Mouse (Mus musculus): ENCODE results near the gene Cdc37l1. TPM values are rescaled to one million over a fixed set of nuclear protein-coding genes. Genes with fewer than 3 reads are reported as not detected.
"Not testable (repeated sequence)": the region's sequence is repeated elsewhere in the genome, so short reads cannot be mapped to it uniquely, and the experiment has no call there.

Cdc37l1 gene
- polyA plus RNA-seq, 1 experiment from 2014 or later = 55.7 TPM

DNA sequence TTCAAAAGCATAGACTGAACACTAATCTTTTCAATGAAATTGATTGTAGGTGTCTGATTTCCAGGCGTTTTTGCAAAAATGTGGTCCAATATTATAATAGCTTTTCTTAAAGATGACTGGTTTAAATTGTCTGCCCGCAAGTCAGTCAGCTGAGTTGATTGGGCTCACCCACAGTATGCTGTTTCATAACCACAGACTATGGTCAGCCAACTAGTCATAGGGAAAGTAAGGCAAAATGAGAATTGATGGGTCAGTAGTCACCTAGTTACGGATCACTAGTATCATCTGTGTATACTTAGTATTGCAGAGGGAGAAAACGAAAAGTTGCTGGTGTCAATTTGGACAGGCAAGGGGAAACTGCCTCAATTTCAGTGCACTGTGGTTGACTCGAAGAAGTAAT lies 1.2 kb downstream of the Cdc37l1 start:
- Histone ChIP-seq H3K9ac (ENCODE audit: low read length) (peak overlapping the region; percentile 87; the same call in 1 of the 2 replicates), H3K36me3 (ENCODE audit: control insufficient read depth, insufficient read depth, low read length) (no peaks in the 10 kb centered on the region; the same call in 1 of the 2 replicates), H3K27ac (ENCODE audit: low read depth, low read length) (no peak overlapping the region), H3K9me3 (ENCODE audit: control insufficient read depth, low read length) (no peaks in the 10 kb centered on the region), H3K4me3 (ENCODE audit: low read depth, low read length) (peak overlapping the region; percentile 78), H3K4me2 (ENCODE audit: low read depth, low read length, severe bottlenecking) (peak overlapping the region; percentile 55), H3K27me3 (ENCODE audit: control insufficient read depth, insufficient read depth, low read length) (no peaks in the 10 kb centered on the region), H3K4me1 (replicated peaks; ENCODE audit: control insufficient read depth, insufficient read depth, low read length) (no peaks in the 10 kb centered on the region; the same call in 1 of the 2 replicates)
- 67% methylated on average over 5 of the region's 5 CpGs for WGBS
- ATAC-seq (replicated peaks; ENCODE audit: low FRiP score) (no peak), DNase-seq (ENCODE audit: low spot score) (no peak)

DNA sequence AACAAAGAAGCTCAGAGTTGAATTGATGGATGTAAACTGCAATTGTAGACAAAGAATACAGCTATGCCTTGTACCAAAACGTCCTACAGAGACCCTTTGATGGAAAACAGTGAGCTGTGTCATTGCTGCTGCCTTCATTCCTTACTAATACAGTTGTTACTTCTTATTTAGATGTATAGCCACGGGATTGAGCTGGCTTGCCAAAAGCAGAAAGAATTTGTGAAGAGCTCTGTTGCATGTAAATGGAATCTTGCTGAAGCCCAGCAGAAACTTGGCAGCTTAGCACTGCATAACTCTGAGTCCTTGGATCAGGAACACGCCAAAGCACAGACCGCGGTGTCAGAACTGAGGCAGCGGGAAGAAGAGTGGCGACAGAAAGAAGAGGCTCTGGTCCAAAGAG lies 4.7 kb downstream of the Cdc37l1 start:
- H3K4me1 ChIP-seq (replicated peaks; ENCODE audit: control insufficient read depth, insufficient read depth, low read length) = no peaks in the 10 kb centered on the region; the same call in 1 of the 2 replicates
- 89% methylated on average over 7 of the region's 7 CpGs for WGBS
- no peak overlapping the region for H3K9ac ChIP-seq (ENCODE audit: low read length)
- H3K4me3 ChIP-seq (ENCODE audit: low read depth, low read length) = no peak overlapping the region
- H3K9me3 ChIP-seq (ENCODE audit: control insufficient read depth, low read length) = no peaks in the 10 kb centered on the region
- H3K27me3 ChIP-seq (ENCODE audit: control insufficient read depth, insufficient read depth, low read length) = no peaks in the 10 kb centered on the region
- no peak for ATAC-seq (replicated peaks; ENCODE audit: low FRiP score)
- H3K36me3 ChIP-seq (ENCODE audit: control insufficient read depth, insufficient read depth, low read length) = peaks cover under 1% of the 10 kb centered on the region; the same call in 1 of the 2 replicates
- H3K4me2 ChIP-seq (ENCODE audit: low read depth, low read length, severe bottlenecking) = no peak overlapping the region
- H3K27ac ChIP-seq (ENCODE audit: low read depth, low read length) = no peak overlapping the region
- DNase-seq (ENCODE audit: low spot score) = no peak

DNA sequence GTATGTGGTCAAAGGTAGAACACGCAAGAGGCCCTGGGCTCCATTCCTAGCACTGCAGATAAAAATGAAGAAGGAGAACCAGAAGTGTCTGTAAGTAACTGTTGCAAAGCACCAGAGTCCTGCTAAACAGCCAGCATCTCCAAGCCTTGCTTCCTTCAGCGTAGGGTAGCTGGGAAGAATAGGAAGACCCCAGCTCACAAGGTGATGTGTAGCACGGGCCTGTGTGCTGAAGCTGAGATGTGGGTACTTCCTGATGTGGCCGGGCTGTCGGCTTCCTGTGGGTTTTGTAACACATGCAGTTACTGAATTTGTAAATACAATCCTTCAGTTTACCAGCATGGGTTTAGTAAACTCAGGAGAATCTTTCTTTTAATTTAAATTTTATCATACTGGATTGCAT lies 5.2 kb downstream of the Cdc37l1 start:
- H3K4me3 ChIP-seq (ENCODE audit: low read depth, low read length) = no peak overlapping the region
- WGBS = 89% methylated on average over 5 of the region's 5 CpGs
- no peak overlapping the region for H3K4me2 ChIP-seq (ENCODE audit: low read depth, low read length, severe bottlenecking)
- H3K36me3 ChIP-seq (ENCODE audit: control insufficient read depth, insufficient read depth, low read length) = peaks cover 2% of the 10 kb centered on the region; the same call in 1 of the 2 replicates
- no peaks in the 10 kb centered on the region for H3K27me3 ChIP-seq (ENCODE audit: control insufficient read depth, insufficient read depth, low read length)
- DNase-seq (ENCODE audit: low spot score) (no peak), ATAC-seq (replicated peaks; ENCODE audit: low FRiP score) (no peak)
- H3K9me3 ChIP-seq (ENCODE audit: control insufficient read depth, low read length) = no peaks in the 10 kb centered on the region
- no peaks in the 10 kb centered on the region for H3K4me1 ChIP-seq (replicated peaks; ENCODE audit: control insufficient read depth, insufficient read depth, low read length)
- H3K27ac ChIP-seq (ENCODE audit: low read depth, low read length) = no peak overlapping the region
- H3K9ac ChIP-seq (ENCODE audit: low read length) = no peak overlapping the region

DNA sequence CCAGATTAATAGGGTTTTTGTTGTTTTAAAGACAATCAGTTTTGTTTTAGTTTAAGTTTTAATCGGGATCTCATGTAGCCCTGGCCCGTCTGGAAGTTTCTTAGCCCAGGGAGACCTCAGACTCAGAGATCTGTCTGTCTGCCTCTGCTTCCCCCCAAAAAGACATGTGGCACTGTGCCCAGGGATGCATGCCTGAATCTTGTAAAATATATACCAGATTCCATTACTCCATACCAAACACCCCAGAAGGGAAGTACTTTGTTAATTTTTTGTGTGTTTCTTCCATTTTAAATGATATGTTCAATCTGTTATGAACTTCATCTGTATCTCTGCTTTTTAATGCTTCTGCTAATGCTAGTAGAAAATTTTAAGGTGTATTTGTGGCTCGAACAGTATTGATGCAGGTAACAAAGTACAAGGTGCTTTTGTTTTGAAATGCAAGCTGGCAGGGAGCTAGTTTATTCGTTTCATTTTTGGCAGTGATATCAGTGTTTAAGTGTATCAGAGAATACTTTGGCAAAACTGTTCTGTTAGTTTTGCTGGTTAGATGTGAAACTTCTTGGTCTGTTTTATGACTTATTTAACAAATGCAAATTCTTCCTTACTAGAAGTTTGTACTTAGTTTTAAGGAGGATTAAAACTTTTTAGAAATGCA lies 8.0 kb downstream of the Cdc37l1 start:
- 91% methylated on average over 4 of the region's 4 CpGs for WGBS
- no peaks in the 10 kb centered on the region for H3K9me3 ChIP-seq (ENCODE audit: control insufficient read depth, low read length)
- H3K4me3 ChIP-seq (ENCODE audit: low read depth, low read length) = no peak overlapping the region
- no peak for DNase-seq (ENCODE audit: low spot score)
- ATAC-seq (replicated peaks; ENCODE audit: low FRiP score) = no peak
- H3K4me1 ChIP-seq (replicated peaks; ENCODE audit: control insufficient read depth, insufficient read depth, low read length) = no peaks in the 10 kb centered on the region
- no peak overlapping the region for H3K27ac ChIP-seq (ENCODE audit: low read depth, low read length)
- H3K9ac ChIP-seq (ENCODE audit: low read length) = no peak overlapping the region
- peaks cover 2% of the 10 kb centered on the region; the same call in 1 of the 2 replicates for H3K36me3 ChIP-seq (ENCODE audit: control insufficient read depth, insufficient read depth, low read length)
- no peak overlapping the region for H3K4me2 ChIP-seq (ENCODE audit: low read depth, low read length, severe bottlenecking)
- no peaks in the 10 kb centered on the region for H3K27me3 ChIP-seq (ENCODE audit: control insufficient read depth, insufficient read depth, low read length)

DNA sequence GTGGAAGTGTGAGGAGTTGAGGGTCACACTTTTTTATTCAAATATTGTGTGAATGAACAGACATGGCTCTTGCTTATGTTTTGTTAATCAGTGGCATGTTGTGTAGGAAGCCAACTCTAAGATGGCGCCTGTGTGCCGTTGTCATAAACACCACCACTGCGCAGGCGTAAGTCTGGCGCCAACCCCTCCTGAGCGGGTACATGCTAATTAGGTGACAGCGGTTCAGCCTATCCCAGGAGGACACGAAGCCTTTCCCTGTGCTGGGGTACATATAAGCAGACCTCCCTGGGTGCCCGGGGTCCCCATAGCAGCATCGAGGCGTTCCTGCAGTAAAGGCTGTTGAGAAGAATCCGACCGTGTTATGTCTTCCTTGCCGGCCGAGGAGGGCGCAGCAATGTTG lies 10.2 kb downstream of the Cdc37l1 start:
- not testable (repeated sequence) for H3K4me3 ChIP-seq (ENCODE audit: low read depth, low read length); H3K36me3 ChIP-seq (ENCODE audit: control insufficient read depth, insufficient read depth, low read length); H3K9me3 ChIP-seq (ENCODE audit: control insufficient read depth, low read length); H3K4me1 ChIP-seq (replicated peaks; ENCODE audit: control insufficient read depth, insufficient read depth, low read length); DNase-seq (ENCODE audit: low spot score); H3K27ac ChIP-seq (ENCODE audit: low read depth, low read length); H3K4me2 ChIP-seq (ENCODE audit: low read depth, low read length, severe bottlenecking); ATAC-seq (replicated peaks; ENCODE audit: low FRiP score); H3K9ac ChIP-seq (ENCODE audit: low read length); H3K27me3 ChIP-seq (ENCODE audit: control insufficient read depth, insufficient read depth, low read length)
- WGBS = 96% methylated on average over 16 of the region's 16 CpGs

DNA sequence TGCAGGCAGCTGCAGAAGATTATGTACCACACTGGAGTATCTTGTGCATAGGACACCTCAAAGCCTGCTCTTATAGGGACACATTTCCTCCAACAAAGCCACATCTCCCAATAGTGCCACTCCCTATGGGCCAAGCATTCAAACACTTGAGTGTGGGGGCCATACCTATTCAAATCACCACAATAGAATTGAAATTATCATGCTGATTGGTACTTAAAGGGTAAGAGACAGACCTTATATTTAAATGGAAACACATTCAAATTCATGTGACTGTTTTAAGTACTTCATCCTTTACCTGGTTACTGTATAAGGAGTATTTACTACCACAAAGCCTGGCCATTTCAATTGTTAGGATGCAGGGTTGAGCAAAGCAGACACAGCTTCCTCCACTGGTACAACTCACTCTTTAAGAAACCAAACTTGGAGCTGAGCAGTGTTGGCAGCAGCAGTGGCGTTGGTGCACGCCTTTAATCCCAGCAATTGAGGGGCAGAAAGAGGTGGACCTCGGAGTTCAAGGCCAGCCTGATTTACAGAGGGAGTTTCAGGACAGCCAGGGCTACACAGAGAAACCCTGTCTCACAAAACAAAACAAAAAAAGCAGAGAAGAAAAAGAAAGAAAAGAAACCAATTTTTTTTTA lies 18.0 kb downstream of the Cdc37l1 start:
- ATAC-seq (replicated peaks; ENCODE audit: low FRiP score) (no peak), DNase-seq (ENCODE audit: low spot score) (no peak)
- H3K9me3 ChIP-seq (ENCODE audit: control insufficient read depth, low read length) = no peaks in the 10 kb centered on the region
- H3K4me1 ChIP-seq (replicated peaks; ENCODE audit: control insufficient read depth, insufficient read depth, low read length) = no peaks in the 10 kb centered on the region
- H3K9ac ChIP-seq (ENCODE audit: low read length) = no peak overlapping the region
- WGBS = 86% methylated on average over 3 of the region's 3 CpGs
- no peaks in the 10 kb centered on the region for H3K27me3 ChIP-seq (ENCODE audit: control insufficient read depth, insufficient read depth, low read length)
- no peak overlapping the region for H3K4me2 ChIP-seq (ENCODE audit: low read depth, low read length, severe bottlenecking)
- H3K27ac ChIP-seq (ENCODE audit: low read depth, low read length) = no peak overlapping the region
- no peaks in the 10 kb centered on the region; the same call in 1 of the 2 replicates for H3K36me3 ChIP-seq (ENCODE audit: control insufficient read depth, insufficient read depth, low read length)
- no peak overlapping the region for H3K4me3 ChIP-seq (ENCODE audit: low read depth, low read length)

DNA sequence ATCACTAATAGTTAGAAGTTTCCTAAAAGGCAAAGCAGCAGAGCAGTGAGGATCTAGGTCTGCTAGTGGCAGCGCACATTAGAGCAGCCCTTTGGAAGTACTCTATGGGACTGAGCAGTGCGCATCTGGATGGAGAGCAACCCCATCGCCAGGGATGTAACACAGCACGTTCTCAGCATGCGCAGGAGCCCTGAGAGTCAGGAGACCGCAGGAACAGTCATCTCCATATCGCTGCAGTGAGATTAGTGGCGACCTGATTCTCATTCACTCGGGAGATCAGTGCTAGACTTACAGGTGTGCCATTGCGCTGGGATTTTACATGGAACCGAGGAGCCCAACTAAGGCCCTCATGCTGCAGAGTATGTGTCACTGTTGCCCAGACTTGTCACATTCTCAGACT lies 18.9 kb downstream of the Cdc37l1 start:
- no peaks in the 10 kb centered on the region for H3K4me1 ChIP-seq (replicated peaks; ENCODE audit: control insufficient read depth, insufficient read depth, low read length)
- ATAC-seq (replicated peaks; ENCODE audit: low FRiP score) = no peak
- H3K9ac ChIP-seq (ENCODE audit: low read length) = no peak overlapping the region
- no peaks in the 10 kb centered on the region; the same call in 1 of the 2 replicates for H3K36me3 ChIP-seq (ENCODE audit: control insufficient read depth, insufficient read depth, low read length)
- H3K9me3 ChIP-seq (ENCODE audit: control insufficient read depth, low read length) = no peaks in the 10 kb centered on the region
- H3K27ac ChIP-seq (ENCODE audit: low read depth, low read length) = no peak overlapping the region
- H3K4me2 ChIP-seq (ENCODE audit: low read depth, low read length, severe bottlenecking) = no peak overlapping the region
- no peaks in the 10 kb centered on the region for H3K27me3 ChIP-seq (ENCODE audit: control insufficient read depth, insufficient read depth, low read length)
- H3K4me3 ChIP-seq (ENCODE audit: low read depth, low read length) = no peak overlapping the region
- 95% methylated on average over 11 of the region's 11 CpGs for WGBS
- no peak for DNase-seq (ENCODE audit: low spot score)

DNA sequence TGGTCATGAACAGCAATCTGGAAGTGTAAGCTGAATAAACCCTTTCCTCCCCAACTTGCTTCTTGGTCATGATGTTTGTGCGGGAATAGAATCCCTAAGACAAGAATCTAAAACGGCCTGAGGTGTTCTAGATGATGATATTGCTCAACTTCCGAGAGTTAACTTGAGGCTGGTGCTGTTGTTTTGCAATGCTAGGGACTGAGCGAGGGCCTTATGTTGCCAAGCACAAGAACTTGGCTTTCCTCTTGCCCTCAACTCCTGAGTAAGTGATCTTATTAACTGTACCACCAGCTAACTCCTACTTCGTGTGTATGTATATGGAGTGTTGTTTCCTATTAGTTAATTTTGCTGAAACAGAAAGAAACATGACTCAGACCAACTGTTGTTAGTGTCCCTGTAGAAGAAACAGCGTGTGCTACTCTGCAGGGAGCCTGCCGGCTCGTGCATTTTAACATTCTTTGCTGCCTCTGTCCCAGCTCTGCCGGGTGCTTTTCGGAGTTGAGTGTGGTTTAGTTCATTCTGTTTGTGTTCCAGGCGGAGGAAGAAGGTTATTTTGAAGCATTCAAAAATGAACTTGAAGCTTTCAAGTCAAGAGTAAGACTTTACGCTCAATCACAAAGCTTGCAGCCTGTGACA lies 21.3 kb downstream of the Cdc37l1 start:
- no peaks in the 10 kb centered on the region; the same call in 1 of the 2 replicates for H3K36me3 ChIP-seq (ENCODE audit: control insufficient read depth, insufficient read depth, low read length)
- WGBS = 85% methylated on average over 12 of the region's 12 CpGs
- no peak for ATAC-seq (replicated peaks; ENCODE audit: low FRiP score)

More for the DNA sequence above, 21.3 kb downstream of the Cdc37l1 start:
- Histone ChIP-seq H3K4me1 (replicated peaks; ENCODE audit: control insufficient read depth, insufficient read depth, low read length) (no peaks in the 10 kb centered on the region), H3K4me3 (ENCODE audit: low read depth, low read length) (no peak overlapping the region), H3K4me2 (ENCODE audit: low read depth, low read length, severe bottlenecking) (no peak overlapping the region), H3K9me3 (ENCODE audit: control insufficient read depth, low read length) (no peaks in the 10 kb centered on the region), H3K27me3 (ENCODE audit: control insufficient read depth, insufficient read depth, low read length) (no peaks in the 10 kb centered on the region), H3K9ac (ENCODE audit: low read length) (no peak overlapping the region), H3K27ac (ENCODE audit: low read depth, low read length) (no peak overlapping the region)
- DNase-seq (ENCODE audit: low spot score) = no peak
